ENCODE assay signal across 8 mouse cellular contexts in the genomic region with DNA sequence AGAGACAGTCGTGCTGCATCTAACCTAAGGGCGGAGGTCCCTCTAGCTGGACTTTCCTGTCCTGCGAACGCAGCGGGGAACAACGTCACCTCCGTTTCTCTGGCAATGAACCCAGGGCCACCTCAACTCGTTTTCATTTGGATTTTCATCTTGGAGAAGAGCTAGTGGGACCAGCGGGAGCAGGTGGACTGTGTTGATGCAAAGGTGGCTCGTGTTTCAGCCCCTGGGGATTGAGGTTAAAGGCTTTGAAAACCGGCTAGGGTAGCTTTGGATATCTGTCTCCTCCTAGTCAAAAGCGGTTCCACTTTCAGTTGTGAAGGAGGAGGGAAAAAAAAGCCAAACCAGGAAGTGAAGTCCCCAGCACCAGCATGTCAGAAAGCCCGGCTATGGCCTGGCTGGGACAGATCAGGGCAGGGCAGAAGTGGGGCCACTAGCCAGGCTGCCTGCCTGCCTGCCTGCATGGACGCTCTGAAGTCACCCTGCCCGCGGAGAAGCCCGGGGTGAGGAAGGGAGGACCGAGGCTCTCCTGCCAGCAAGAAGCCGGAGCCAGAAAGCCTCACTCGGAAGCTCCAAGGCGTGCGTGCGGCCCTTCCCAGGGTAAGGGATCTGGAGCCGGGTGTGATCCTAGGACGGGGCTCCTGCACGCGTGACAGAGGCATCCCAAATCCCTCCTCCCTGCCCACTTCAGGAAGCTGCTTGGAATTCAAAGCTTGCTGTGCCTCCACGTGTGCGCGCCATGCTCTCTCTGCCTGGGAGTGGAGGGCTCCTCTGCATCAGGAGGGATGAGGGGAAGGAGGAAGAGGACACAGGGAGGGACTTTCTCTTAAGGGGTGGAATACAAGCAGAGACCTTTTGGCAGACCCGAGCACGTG. TPM values are rescaled to one million over a fixed set of nuclear protein-coding genes. Genes with fewer than 3 reads are reported as not detected.
DNase-seq lines count a peak whose midpoint lies in the region; ATAC-seq and TF ChIP-seq lines count a peak whose summit lies in the region.

No protein-coding gene starts in this region.

- WGBS in intestine, postnatal 0 days, result under 1% methylated on average over 32 of the region's 32 CpGs
- under 1% methylated on average over 32 of the region's 32 CpGs for WGBS in limb, embryonic 11.5 days
- WGBS in midbrain, embryonic 12.5 days, result under 1% methylated on average over 32 of the region's 32 CpGs

- DNase-seq in layer of hippocampus, adult 11-12 months (ENCODE audit: low spot score), result peak; percentile 48
- no peak for DNase-seq in layer of hippocampus, adult 9-10 months (ENCODE audit: low spot score)
- DNase-seq in embryo, embryonic 11.5 days (ENCODE audit: low read depth, low spot score), result peak; percentile 30
- DNase-seq in limb, embryonic 11.5 days (ENCODE audit: low spot score), result peak; percentile 61
- peak; percentile 48 for DNase-seq in right cerebral cortex, postnatal 4 days

- H3K4me3 ChIP-seq in intestine, postnatal 0 days (ENCODE audit: low read depth, low read length), result peak overlapping the region; percentile 74
- peak overlapping the region; percentile 48 for H3K4me3 ChIP-seq in limb, embryonic 11.5 days (ENCODE audit: low read depth, low read length)
- H3K4me3 ChIP-seq in midbrain, embryonic 12.5 days, result peak overlapping the region; percentile 52

- peak; percentile 67 for ATAC-seq in granulocyte monocyte progenitor cell, adult 5-6 weeks (replicated peaks; ENCODE audit: poor library complexity, severe bottlenecking)
- peak; percentile 30; the same call in 1 of the 2 replicates for ATAC-seq in intestine, postnatal 0 days
- peak; percentile 73 for ATAC-seq in limb, embryonic 11.5 days (ENCODE audit: insufficient number of reproducible peaks, low FRiP score, low TSS enrichment, low read depth)
- peak; percentile 74 for ATAC-seq in midbrain, embryonic 12.5 days (ENCODE audit: low FRiP score, low read depth)

- H3K27me3 ChIP-seq in intestine, postnatal 0 days (replicated peaks; ENCODE audit: control insufficient read depth, insufficient read depth, low read length), result no peaks in the 10 kb centered on the region
- no peaks in the 10 kb centered on the region for H3K27me3 ChIP-seq in limb, embryonic 11.5 days (ENCODE audit: control insufficient read depth, insufficient read depth, low read length)
- no peaks in the 10 kb centered on the region for H3K27me3 ChIP-seq in midbrain, embryonic 12.5 days

- peak overlapping the region; percentile 95 for H3K27ac ChIP-seq in intestine, postnatal 0 days (ENCODE audit: low read depth, low read length)
- no peak overlapping the region for H3K27ac ChIP-seq in limb, embryonic 11.5 days (replicated peaks; ENCODE audit: low read depth, low read length)
- no peak overlapping the region for H3K27ac ChIP-seq in midbrain, embryonic 12.5 days (replicated peaks)

- peaks cover 7% of the 10 kb centered on the region for H3K4me1 ChIP-seq in intestine, postnatal 0 days (replicated peaks; ENCODE audit: control insufficient read depth, insufficient read depth, low read length)
- 0 out of 2 replicates have a peak, but pooled peaks cover 4% of the 10 kb centered on the region for H3K4me1 ChIP-seq in limb, embryonic 11.5 days (ENCODE audit: control insufficient read depth, insufficient read depth, low read length)
- peaks cover 20% of the 10 kb centered on the region for H3K4me1 ChIP-seq in midbrain, embryonic 12.5 days

- H3K9ac ChIP-seq in intestine, postnatal 0 days (ENCODE audit: low read depth, low read length), result peak overlapping the region; percentile 78
- H3K9ac ChIP-seq in limb, embryonic 11.5 days (ENCODE audit: low read length), result peak overlapping the region; percentile 51
- peak overlapping the region; percentile 62 for H3K9ac ChIP-seq in midbrain, embryonic 12.5 days (replicated peaks)

- no peaks in the 10 kb centered on the region; the same call in 1 of the 2 replicates for H3K36me3 ChIP-seq in intestine, postnatal 0 days (ENCODE audit: control insufficient read depth, insufficient read depth)
- H3K36me3 ChIP-seq in limb, embryonic 11.5 days (ENCODE audit: control insufficient read depth, insufficient read depth, low read length), result no peaks in the 10 kb centered on the region
- no peaks in the 10 kb centered on the region for H3K36me3 ChIP-seq in midbrain, embryonic 12.5 days

- peak overlapping the region; percentile 75 for H3K4me2 ChIP-seq in intestine, postnatal 0 days (replicated peaks; ENCODE audit: low read depth)
- peak overlapping the region; percentile 85 for H3K4me2 ChIP-seq in limb, embryonic 11.5 days (ENCODE audit: low read depth, severe bottlenecking)
- peak overlapping the region; percentile 80 for H3K4me2 ChIP-seq in midbrain, embryonic 12.5 days (replicated peaks)

- no peaks in the 10 kb centered on the region for H3K9me3 ChIP-seq in intestine, postnatal 0 days (ENCODE audit: control insufficient read depth)
- no peaks in the 10 kb centered on the region for H3K9me3 ChIP-seq in limb, embryonic 11.5 days (ENCODE audit: control insufficient read depth, low read length)
- H3K9me3 ChIP-seq in midbrain, embryonic 12.5 days, result no peaks in the 10 kb centered on the region

- no peak; the same call in 1 of the 2 replicates for TF ChIP-seq CTCF in intestine, postnatal 0 days (IDR thresholded peaks at IDR 0.05; ENCODE audit: low read depth)

RNA-seq across cellular contexts. Expression of a gene that starts 2.1 kb away (rescaled TPM):
- total RNA-seq in granulocyte monocyte progenitor cell, adult 5-6 weeks (2014; fragmentation: Nextera tagmentation), result 68.6 and 120 TPM in 2 replicates
- total RNA-seq in granulocyte monocyte progenitor cell, adult 5-6 weeks (2017), result 127 and 204 TPM in 2 replicates
- 1,862 and 1,917 TPM in 2 replicates for polyA plus RNA-seq in intestine, postnatal 0 days (2015; fragmentation: Nextera tagmentation; extraction: Ambion mirVana)
- polyA plus RNA-seq in limb, embryonic 11.5 days (2014; fragmentation: Nextera tagmentation; extraction: Ambion mirVana), result 19.0 and 19.8 TPM in 2 replicates
- polyA plus RNA-seq in midbrain, embryonic 12.5 days (2016; fragmentation: Nextera tagmentation; extraction: Ambion mirVana), result 11.2 and 13.9 TPM in 2 replicates

RNA-seq across cellular contexts. Expression of a gene that starts 12.8 kb away (rescaled TPM):
- total RNA-seq in granulocyte monocyte progenitor cell, adult 5-6 weeks (2014; fragmentation: Nextera tagmentation), result not detected in 2 replicates
- not detected in 2 replicates for total RNA-seq in granulocyte monocyte progenitor cell, adult 5-6 weeks (2017)
- polyA plus RNA-seq in intestine, postnatal 0 days (2015; fragmentation: Nextera tagmentation; extraction: Ambion mirVana), result 0.12 and 0.17 TPM in 2 replicates
- polyA plus RNA-seq in limb, embryonic 11.5 days (2014; fragmentation: Nextera tagmentation; extraction: Ambion mirVana), result not detected in 2 replicates
- not detected in 2 replicates for polyA plus RNA-seq in midbrain, embryonic 12.5 days (2016; fragmentation: Nextera tagmentation; extraction: Ambion mirVana)

Comparison
In these comparisons a context has a peak if more than half of its experiments do, and no peak if none do; other contexts are left out.
1. RNA of a gene that starts 2.1 kb away (polyA plus RNA-seq): 1,862 to 1,917 TPM in intestine, postnatal 0 days; 19.0 to 19.8 TPM in limb, embryonic 11.5 days and 11.2 to 13.9 TPM in midbrain, embryonic 12.5 days; every median in the first group is over 10 times any median in the second.
2. Peak in every context shown above with its lines, with median percentiles within 50 percentile points of each other: ATAC-seq, H3K4me2 ChIP-seq, H3K4me3 ChIP-seq and H3K9ac ChIP-seq.